Mouse (Mus musculus): ENCODE results near the gene Dnajb5. TPM values are rescaled to one million over a fixed set of nuclear protein-coding genes. Genes with fewer than 3 reads are reported as not detected.

The Dnajb5 gene
- polyA plus RNA-seq, 1 experiment = 27.2 TPM

GRCm38 (mm10) chr4:42904966-42905365 lies 44.6 kb upstream of the Dnajb5 start:
- no peak overlapping the region for H3K27ac ChIP-seq (ENCODE audit: insufficient read depth, low read length)

GRCm38 (mm10) chr4:42913391-42913790 lies 36.2 kb upstream of the Dnajb5 start:
- no peak overlapping the region for H3K4me3 ChIP-seq (ENCODE audit: low read depth, low read length)
- H3K4me1 ChIP-seq (ENCODE audit: control insufficient read depth, insufficient read depth, low read length) = no peaks in the 10 kb centered on the region
- no peaks in the 10 kb centered on the region for H3K36me3 ChIP-seq (ENCODE audit: control insufficient read depth, insufficient read depth, low read length, poor library complexity, severe bottlenecking)
- no peak overlapping the region for H3K9ac ChIP-seq (ENCODE audit: low read depth, poor library complexity, severe bottlenecking)
- H3K9me3 ChIP-seq (replicated peaks; ENCODE audit: control insufficient read depth, insufficient read depth, low read length, poor library complexity, severe bottlenecking) = no peaks in the 10 kb centered on the region
- H3K27me3 ChIP-seq (ENCODE audit: control insufficient read depth, insufficient read depth, low read length, poor library complexity, severe bottlenecking) = peaks cover 11% of the 10 kb centered on the region
- no peak for TF ChIP-seq CTCF (IDR thresholded peaks at IDR 0.05; ENCODE audit: low read depth, low read length)
- TF ChIP-seq EP300 (IDR thresholded peaks at IDR 0.05; ENCODE audit: insufficient read depth, low read depth, low read length) = no peak
- no peak for TF ChIP-seq POLR2A (IDR thresholded peaks at IDR 0.05; ENCODE audit: insufficient read depth, low read length)
- no peak overlapping the region for H3K27ac ChIP-seq (ENCODE audit: insufficient read depth, low read length)

More at GRCm38 (mm10) chr4:42904966-42905365, 44.6 kb upstream of the Dnajb5 start:
- no peaks in the 10 kb centered on the region for H3K4me1 ChIP-seq (ENCODE audit: control insufficient read depth, insufficient read depth, low read length)
- H3K4me3 ChIP-seq (ENCODE audit: low read depth, low read length) = no peak overlapping the region
- TF ChIP-seq CTCF (IDR thresholded peaks at IDR 0.05; ENCODE audit: low read depth, low read length) (no peak), POLR2A (IDR thresholded peaks at IDR 0.05; ENCODE audit: insufficient read depth, low read length) (no peak), EP300 (IDR thresholded peaks at IDR 0.05; ENCODE audit: insufficient read depth, low read depth, low read length) (no peak)
- no peaks in the 10 kb centered on the region for H3K9me3 ChIP-seq (replicated peaks; ENCODE audit: control insufficient read depth, insufficient read depth, low read length, poor library complexity, severe bottlenecking)
- H3K36me3 ChIP-seq (ENCODE audit: control insufficient read depth, insufficient read depth, low read length, poor library complexity, severe bottlenecking) = no peaks in the 10 kb centered on the region
- H3K9ac ChIP-seq (ENCODE audit: low read depth, poor library complexity, severe bottlenecking) = no peak overlapping the region
- no peaks in the 10 kb centered on the region; the same call in 1 of the 2 replicates for H3K27me3 ChIP-seq (ENCODE audit: control insufficient read depth, insufficient read depth, low read length, poor library complexity, severe bottlenecking)

GRCm38 (mm10) chr4:42915311-42915710 lies 34.3 kb upstream of the Dnajb5 start:
- no peak overlapping the region for H3K4me3 ChIP-seq (ENCODE audit: low read depth, low read length)
- H3K9me3 ChIP-seq (replicated peaks; ENCODE audit: control insufficient read depth, insufficient read depth, low read length, poor library complexity, severe bottlenecking) = no peaks in the 10 kb centered on the region
- H3K4me1 ChIP-seq (ENCODE audit: control insufficient read depth, insufficient read depth, low read length) = no peaks in the 10 kb centered on the region
- H3K36me3 ChIP-seq (ENCODE audit: control insufficient read depth, insufficient read depth, low read length, poor library complexity, severe bottlenecking) = no peaks in the 10 kb centered on the region
- no peak overlapping the region for H3K27ac ChIP-seq (ENCODE audit: insufficient read depth, low read length)
- TF ChIP-seq CTCF (IDR thresholded peaks at IDR 0.05; ENCODE audit: low read depth, low read length) = no peak
- TF ChIP-seq EP300 (IDR thresholded peaks at IDR 0.05; ENCODE audit: insufficient read depth, low read depth, low read length) = no peak
- TF ChIP-seq POLR2A (IDR thresholded peaks at IDR 0.05; ENCODE audit: insufficient read depth, low read length) = no peak
- H3K27me3 ChIP-seq (ENCODE audit: control insufficient read depth, insufficient read depth, low read length, poor library complexity, severe bottlenecking) = peaks cover 11% of the 10 kb centered on the region
- H3K9ac ChIP-seq (ENCODE audit: low read depth, poor library complexity, severe bottlenecking) = no peak overlapping the region

GRCm38 (mm10) chr4:42915966-42916365 lies 33.6 kb upstream of the Dnajb5 start:
- H3K27ac ChIP-seq (ENCODE audit: insufficient read depth, low read length) = no peak overlapping the region
- H3K36me3 ChIP-seq (ENCODE audit: control insufficient read depth, insufficient read depth, low read length, poor library complexity, severe bottlenecking) = no peaks in the 10 kb centered on the region
- no peak overlapping the region for H3K9ac ChIP-seq (ENCODE audit: low read depth, poor library complexity, severe bottlenecking)
- no peaks in the 10 kb centered on the region for H3K9me3 ChIP-seq (replicated peaks; ENCODE audit: control insufficient read depth, insufficient read depth, low read length, poor library complexity, severe bottlenecking)
- no peak overlapping the region for H3K4me3 ChIP-seq (ENCODE audit: low read depth, low read length)
- peaks cover 11% of the 10 kb centered on the region for H3K27me3 ChIP-seq (ENCODE audit: control insufficient read depth, insufficient read depth, low read length, poor library complexity, severe bottlenecking)
- TF ChIP-seq POLR2A (IDR thresholded peaks at IDR 0.05; ENCODE audit: insufficient read depth, low read length) = no peak
- TF ChIP-seq EP300 (IDR thresholded peaks at IDR 0.05; ENCODE audit: insufficient read depth, low read depth, low read length) = no peak
- no peak for TF ChIP-seq CTCF (IDR thresholded peaks at IDR 0.05; ENCODE audit: low read depth, low read length)
- H3K4me1 ChIP-seq (ENCODE audit: control insufficient read depth, insufficient read depth, low read length) = no peaks in the 10 kb centered on the region

GRCm38 (mm10) chr4:42916617-42917401 lies 32.8 kb upstream of the Dnajb5 start, which contains the start of gene Phf24:
TSS of gene Phf24 (plus strand) at chr4:42916660.
- Histone ChIP-seq H3K36me3 (ENCODE audit: control insufficient read depth, insufficient read depth, low read length, poor library complexity, severe bottlenecking) (no peaks in the 10 kb centered on the region), H3K27me3 (ENCODE audit: control insufficient read depth, insufficient read depth, low read length, poor library complexity, severe bottlenecking) (peaks cover 11% of the 10 kb centered on the region), H3K9ac (ENCODE audit: low read depth, poor library complexity, severe bottlenecking) (peak within 1 kb of the TSS; percentile 71), H3K4me3 (ENCODE audit: low read depth, low read length) (peak within 1 kb of the TSS; percentile 59), H3K27ac (ENCODE audit: insufficient read depth, low read length) (no peak within 1 kb of the TSS), H3K4me1 (ENCODE audit: control insufficient read depth, insufficient read depth, low read length) (no peaks in the 10 kb centered on the region), H3K9me3 (replicated peaks; ENCODE audit: control insufficient read depth, insufficient read depth, low read length, poor library complexity, severe bottlenecking) (no peaks in the 10 kb centered on the region)
- TF ChIP-seq CTCF (IDR thresholded peaks at IDR 0.05; ENCODE audit: low read depth, low read length) (no peak), POLR2A (IDR thresholded peaks at IDR 0.05; ENCODE audit: insufficient read depth, low read length) (no peak), EP300 (IDR thresholded peaks at IDR 0.05; ENCODE audit: insufficient read depth, low read depth, low read length) (no peak)

- peaks cover 11% of the 10 kb centered on the region for H3K27me3 ChIP-seq (ENCODE audit: control insufficient read depth, insufficient read depth, low read length, poor library complexity, severe bottlenecking)
Measured at GRCm38 (mm10) chr4:42917402-42917774, 32.2 kb upstream of the Dnajb5 start.

More at GRCm38 (mm10) chr4:42917402-42917774, 32.2 kb upstream of the Dnajb5 start:
- TF ChIP-seq POLR2A (IDR thresholded peaks at IDR 0.05; ENCODE audit: insufficient read depth, low read length) (no peak), EP300 (IDR thresholded peaks at IDR 0.05; ENCODE audit: insufficient read depth, low read depth, low read length) (no peak), CTCF (IDR thresholded peaks at IDR 0.05; ENCODE audit: low read depth, low read length) (no peak)
- Histone ChIP-seq H3K36me3 (ENCODE audit: control insufficient read depth, insufficient read depth, low read length, poor library complexity, severe bottlenecking) (no peaks in the 10 kb centered on the region), H3K4me1 (ENCODE audit: control insufficient read depth, insufficient read depth, low read length) (no peaks in the 10 kb centered on the region), H3K27ac (ENCODE audit: insufficient read depth, low read length) (no peak overlapping the region), H3K9ac (ENCODE audit: low read depth, poor library complexity, severe bottlenecking) (peak overlapping the region; percentile 71), H3K4me3 (ENCODE audit: low read depth, low read length) (peak overlapping the region; percentile 59), H3K9me3 (replicated peaks; ENCODE audit: control insufficient read depth, insufficient read depth, low read length, poor library complexity, severe bottlenecking) (no peaks in the 10 kb centered on the region)

All from ES-Bruce4 (cell line).